Mouse (Mus musculus) thymus, postnatal 10 days (tissue): Measurements from ENCODE around the gene Bcl2l1.

Experiments
- DNase-seq, 2 experiments: peaks; one replicate each; pipeline ENCODE4 v3.0.0; 2021; ENCODE audit warnings: low spot score in 2 of 2

The Bcl2l1 gene

DNA sequence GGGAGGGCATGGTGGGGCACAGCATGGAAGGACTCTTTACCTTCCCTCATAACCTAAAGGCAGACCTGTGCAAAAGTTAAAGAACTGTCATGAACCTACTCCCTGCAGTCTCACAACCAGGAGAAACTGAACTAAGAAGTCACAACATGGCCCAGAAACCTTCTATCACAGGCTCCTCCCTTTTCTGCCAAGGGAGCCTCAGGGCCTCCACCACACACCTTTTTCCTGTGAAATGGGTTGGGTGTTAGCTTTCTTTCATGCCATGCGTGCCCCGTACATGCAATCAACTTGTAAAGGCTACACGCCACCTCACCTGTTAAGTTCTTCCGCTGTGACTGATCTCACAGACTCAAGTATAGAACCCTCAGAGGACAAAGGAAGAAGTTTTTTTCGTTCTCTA, 28.4 kb downstream of the Bcl2l1 start:
- DNase-seq: no peak

- no peak for DNase-seq
Observed at GRCm38 (mm10) chr2:152802303-152802702, 29.2 kb downstream of the Bcl2l1 start.

DNA sequence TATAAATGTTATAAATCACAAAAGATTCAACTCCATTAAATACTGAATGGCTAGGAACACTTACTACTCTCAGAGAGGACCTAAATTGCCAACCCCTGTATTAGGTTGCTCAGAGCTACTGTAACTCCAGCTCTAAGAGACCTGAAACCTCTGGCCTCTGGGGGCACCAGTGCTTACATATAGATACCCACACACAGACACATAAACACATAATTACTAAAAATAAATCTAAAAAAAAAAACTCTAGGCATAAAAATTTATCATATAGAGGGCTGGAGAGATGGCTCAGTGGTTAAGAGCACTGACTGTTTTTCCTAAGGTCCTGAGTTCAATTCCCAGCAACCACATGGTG, 30.8 kb downstream of the Bcl2l1 start:
- no peak for DNase-seq

GRCm38 (mm10) chr2:152799954-152800761, 31.4 kb downstream of the Bcl2l1 start:
- DNase-seq: no peak

DNA sequence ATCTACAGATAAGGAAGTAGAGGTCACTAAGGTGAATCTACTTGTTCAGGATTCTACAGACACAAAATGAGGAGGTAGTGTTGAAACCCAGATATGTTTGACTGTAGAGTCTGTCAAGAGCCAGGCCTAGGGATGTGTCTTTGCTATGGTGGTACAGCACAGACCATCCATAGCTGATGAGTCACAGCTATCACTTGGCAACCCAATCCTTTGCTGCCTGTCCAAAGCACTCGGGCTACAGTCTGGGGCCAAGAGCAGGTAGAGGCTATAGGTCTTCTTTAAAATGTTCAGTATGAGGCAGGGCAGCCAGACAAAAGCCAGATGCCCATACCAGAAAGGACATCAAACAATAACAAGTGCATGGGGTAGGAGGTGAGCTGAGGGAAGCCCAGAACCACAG, 33.9 kb downstream of the Bcl2l1 start:
- no peak for DNase-seq

DNA sequence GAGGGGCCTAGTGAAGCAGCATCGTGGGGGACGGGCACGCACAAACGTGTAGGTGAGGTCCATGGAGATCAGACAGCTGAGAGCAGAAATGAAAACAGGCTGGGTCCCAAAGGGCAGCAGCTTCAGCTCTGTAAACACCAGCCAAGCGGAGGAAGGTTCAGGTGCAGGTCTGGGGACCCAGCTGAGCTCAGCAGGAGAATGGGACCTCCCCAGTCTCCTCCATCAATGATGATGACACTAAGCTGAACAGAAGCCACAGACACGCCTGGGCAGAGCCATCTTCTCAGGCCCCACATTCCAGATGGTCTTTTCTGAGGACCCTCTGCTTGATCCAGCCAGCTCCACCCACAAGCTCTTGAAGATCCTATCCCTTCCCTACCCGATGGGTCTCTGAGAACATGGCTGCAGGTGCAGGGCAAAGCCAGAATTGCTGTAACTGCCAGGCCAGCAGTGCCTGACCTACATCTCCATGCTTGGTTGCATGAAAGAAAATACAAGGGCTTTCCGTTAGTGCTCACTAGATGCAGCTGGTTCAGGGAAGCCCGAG, 37.2 kb downstream of the Bcl2l1 start:
- DNase-seq: peak; percentile 69 to 82

DNA sequence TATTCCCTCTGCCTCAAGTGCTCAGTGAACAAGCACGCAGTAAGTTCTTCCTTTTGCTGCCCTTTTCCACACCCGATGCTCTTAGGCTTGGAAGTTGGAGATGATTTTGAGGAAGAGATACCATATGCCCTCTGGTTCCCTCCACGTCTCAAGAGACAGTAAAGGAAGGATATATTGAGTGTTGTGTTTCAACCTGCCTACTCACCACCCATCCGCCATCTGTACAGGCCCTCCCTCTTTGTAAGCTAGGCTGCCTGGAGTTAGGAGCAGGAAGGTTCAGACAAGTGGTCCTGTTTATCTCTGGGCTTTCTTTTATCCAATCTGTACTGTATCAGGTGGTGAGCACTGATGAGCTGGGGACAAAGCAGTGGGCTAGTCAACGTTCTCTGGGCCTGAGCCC, 38.1 kb downstream of the Bcl2l1 start:
- DNase-seq: no peak

DNA sequence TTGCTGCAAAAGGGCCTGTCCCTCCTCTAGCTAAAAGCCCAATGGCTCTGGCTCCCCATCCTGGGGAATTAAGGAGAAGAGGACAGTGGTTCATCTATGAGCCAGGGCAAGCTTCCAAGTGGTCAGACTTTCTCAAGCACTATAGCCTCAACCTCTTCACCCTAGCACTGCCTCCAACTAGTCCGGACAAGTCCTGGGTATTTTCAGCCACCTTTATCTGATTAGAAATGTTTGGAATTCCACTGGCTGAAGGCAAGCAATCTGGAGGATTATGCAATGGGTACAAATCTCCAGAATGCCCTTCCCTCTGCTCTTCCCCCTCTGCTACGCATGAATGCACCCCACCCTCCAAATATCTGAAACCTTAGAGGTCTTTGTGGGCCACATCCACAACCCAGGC, 39.1 kb downstream of the Bcl2l1 start:
- DNase-seq: no peak

- DNase-seq: peak; percentile 68 to 70
Observed at GRCm38 (mm10) chr2:152789591-152789999, 41.9 kb downstream of the Bcl2l1 start.

GRCm38 (mm10) chr2:152788892-152789421, 42.6 kb downstream of the Bcl2l1 start:
- DNase-seq: peak in 1 of 2 experiments; percentile 35

- DNase-seq: no peak
Observed at GRCm38 (mm10) chr2:152787543-152787942, 44.0 kb downstream of the Bcl2l1 start.

GRCm38 (mm10) chr2:152787136-152787535, 44.4 kb downstream of the Bcl2l1 start:
- no peak for DNase-seq

DNA sequence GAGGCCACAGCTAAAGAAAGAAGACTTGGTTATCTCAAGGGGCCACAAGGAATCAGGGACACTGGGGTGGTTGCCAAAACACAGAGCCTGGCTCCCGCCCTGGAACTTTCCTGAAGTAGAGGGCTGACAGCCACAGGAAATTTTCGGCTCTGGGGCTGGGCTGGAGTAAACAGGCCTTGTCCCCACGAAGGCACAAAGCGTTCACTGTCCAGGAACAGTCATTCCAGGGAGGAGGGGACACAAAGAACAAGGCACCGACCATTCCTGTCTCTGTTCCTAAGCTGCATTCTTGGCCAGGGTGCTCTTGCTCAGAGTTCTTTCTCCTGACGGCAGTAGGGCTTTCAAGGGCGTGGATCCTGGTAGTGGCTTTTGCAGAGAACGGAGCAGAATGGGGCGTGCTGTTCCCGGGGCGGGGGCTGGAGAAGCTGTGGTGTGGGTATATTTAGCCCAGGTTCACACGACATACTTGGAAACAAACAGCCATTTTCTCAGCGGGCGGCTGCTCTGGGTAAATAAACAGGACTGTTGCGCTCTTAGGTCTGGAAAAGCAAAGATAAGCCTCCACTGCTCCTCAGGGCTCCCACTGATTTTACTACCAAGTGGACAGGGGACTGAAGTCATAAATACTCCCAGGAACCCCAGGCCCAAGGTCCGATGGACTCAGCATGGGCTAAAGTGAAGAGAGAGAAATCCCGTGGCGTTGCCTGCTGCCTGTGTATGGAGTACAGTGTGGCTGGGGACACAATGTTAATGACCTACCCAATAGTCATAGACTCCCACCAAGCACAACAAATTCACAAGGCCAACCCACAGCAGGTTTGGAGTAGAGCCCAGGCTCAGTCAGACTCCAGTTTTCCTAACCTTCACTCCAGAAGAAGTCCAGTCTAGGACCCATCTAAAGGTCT, 45.8 kb downstream of the Bcl2l1 start:
- no peak for DNase-seq

GRCm38 (mm10) chr2:152784640-152785039, 46.9 kb downstream of the Bcl2l1 start:
- DNase-seq: no peak

DNA sequence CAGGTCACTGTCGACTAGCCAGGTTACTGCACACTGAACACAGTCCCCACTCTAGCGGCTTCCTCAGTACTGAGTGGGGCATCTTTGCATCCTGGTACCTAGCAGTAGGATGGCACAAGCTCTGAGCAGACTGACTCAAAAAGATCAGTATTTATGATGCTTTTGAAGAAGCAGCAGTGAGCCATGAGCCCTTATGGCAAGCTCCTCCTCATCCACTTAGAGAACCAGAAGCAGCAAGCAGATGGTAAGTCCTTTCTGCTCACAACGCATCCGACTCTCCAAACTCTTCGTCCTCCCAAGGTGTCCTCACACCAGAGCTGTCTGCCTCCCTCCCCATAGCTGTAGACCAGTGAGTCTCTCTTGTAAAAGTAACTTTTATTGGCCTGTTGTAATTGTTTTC, 48.3 kb downstream of the Bcl2l1 start:
- DNase-seq: no peak

DNA sequence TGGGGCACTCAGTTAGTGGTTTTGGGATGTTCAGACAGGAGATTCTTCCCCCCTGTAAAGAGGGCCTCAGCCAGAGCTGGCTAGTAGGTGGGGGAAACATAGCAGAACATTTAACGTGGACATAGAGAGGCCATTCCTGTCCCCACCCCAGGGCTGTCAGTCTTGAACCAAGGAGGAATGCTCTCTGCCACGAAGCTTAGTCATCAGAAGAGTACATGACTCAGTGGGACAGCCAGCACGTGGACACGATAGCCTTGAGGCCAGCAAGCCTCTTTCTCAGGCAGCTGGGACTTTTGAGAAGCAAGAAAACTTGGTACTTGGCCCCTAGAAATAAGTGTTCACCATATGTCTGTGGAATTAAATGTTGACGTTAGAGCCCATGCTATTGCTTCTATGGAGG, 48.9 kb downstream of the Bcl2l1 start:
- no peak for DNase-seq

DNA sequence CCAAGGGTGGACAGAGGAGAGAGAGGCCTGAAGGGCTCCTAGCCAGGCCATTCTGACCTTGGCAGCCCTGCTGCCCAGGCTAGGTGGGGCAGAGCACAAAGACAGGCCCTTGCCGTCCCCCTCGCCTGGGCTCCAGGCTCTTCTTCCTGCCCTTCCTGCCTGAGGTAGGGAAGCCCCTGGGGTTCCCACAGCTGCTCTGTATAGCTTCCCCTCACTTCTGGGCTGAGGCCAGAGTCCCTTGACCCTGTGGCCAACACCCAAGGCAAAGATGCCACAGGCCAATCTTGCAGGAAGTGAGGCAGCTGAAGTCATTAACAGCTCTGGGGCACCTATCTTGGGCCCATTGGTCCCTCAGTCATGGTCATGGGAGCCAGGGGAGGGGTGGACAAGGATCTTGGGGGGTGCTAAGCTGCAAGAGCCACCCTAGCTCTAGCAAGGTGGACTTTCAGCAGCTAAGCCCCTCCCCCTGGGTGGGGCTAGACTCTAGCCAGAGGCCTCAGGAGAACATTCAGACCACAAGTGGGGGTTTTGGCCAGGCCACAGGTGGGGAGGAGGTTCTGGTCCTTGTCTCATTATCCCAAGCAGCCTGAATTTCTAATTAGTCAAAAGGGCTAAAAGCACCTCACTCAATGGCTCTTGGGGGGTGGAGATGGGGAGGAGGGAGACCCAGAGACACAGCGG, 50.4 kb downstream of the Bcl2l1 start:
- DNase-seq: no peak

DNA sequence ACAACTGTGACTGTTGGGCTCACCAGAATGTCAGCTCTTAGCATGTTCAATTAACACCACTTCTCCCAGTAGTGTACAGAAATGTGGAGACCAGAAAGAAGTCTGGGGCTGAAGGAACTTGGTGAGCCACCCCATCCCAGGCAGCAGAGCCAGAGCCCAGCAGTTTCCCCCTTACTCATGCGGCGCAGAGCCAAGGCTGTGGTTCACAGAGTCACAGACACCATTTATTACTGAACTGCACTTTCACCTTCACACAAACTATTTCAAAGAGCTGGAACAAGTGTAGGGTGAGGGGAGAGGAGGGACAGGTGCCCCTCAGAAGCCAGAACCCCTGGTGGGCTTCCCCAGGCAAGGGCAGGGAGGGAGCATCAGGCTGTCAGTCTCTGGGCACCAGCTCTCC, 51.1 kb downstream of the Bcl2l1 start:
- no peak for DNase-seq

DNA sequence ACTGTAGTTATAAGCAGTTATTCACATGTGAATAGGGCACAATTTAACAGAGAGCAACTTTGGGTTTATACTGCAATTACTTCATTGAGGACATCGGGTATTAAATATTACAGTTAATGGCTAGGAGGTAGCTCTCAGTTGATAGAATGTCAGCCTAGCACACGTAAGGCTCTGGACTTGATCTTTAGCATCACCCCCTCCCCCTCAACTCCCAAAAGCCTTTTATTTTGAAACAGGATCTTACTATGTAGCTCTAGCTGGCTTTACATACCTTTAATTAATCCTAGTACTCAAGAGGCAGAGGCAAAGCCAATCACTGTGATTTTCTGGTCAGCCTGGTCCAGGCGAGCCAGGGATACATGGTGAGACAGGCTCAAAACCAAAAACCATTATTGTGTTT, 54.4 kb downstream of the Bcl2l1 start:
- no peak for DNase-seq

GRCm38 (mm10) chr2:152776435-152776834, 55.1 kb downstream of the Bcl2l1 start:
- no peak for DNase-seq

- no peak for DNase-seq
Observed at GRCm38 (mm10) chr2:152776019-152776418, 55.5 kb downstream of the Bcl2l1 start.

DNA sequence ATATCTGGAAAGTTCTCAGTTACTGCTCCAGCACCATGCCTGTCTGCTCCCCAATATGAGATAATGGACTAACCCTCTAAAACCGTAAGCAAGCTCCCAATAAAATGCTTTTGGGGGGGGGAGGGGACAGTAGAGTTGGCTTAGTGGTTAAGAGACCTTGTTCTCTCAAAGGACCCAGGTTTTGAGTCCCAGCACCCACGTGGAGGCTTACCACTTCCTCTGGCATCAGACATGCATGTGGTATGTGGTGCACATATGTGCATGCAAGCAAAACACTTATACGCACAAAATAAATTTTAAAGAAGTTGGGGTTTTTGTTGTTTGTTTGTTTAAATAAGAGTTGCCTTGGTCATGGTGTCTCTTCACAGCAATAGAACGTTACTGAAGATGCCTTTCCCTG, 56.2 kb downstream of the Bcl2l1 start:
- DNase-seq: peak; percentile 50 to 70
